Mouse (Mus musculus) ES-Bruce4 (cell line): ENCODE results near the gene Lrrc74b.

ENCODE experiments used
- CTCF ChIP-seq: IDR thresholded peaks from one replicate; pipeline ENCODE4 v1.8.1; 2011; ENCODE audit warnings: low read depth, low read length
- POLR2A ChIP-seq: IDR thresholded peaks from one replicate; pipeline ENCODE4 v1.8.1; 2011; ENCODE audit warnings: low read length; ENCODE audit not compliant: insufficient read depth

GRCm38 (mm10) chr16:17508546-17509239 lies 52.4 kb downstream of the Lrrc74b start, which contains the start of gene Lztr1:
- TF ChIP-seq CTCF = no peak
- TF ChIP-seq POLR2A = no peak
